In genomic region chr19:8655833-8656232, GRCm38 (mm10) we compare ENCODE assay signal across 26 mouse cellular contexts. TPM values are rescaled to one million over a fixed set of nuclear protein-coding genes. Genes with fewer than 3 reads are reported as not detected.
DNase-seq lines count a peak whose midpoint lies in the region; ATAC-seq and TF ChIP-seq lines count a peak whose summit lies in the region.
"Had no signal": no experiment of that assay in that cellular context is flagged by ENCODE, and none has a peak within 500 bp of the region (broad histone marks: within the 10 kb centered on the region; RNA-seq: fewer than 3 reads in every experiment).

No protein-coding gene starts in this region.

- no peak overlapping the region for H3K9ac ChIP-seq in forebrain, embryonic 14.5 days (ENCODE audit: low read length)
- no peak overlapping the region for H3K9ac ChIP-seq in forebrain, embryonic 16.5 days (replicated peaks; ENCODE audit: low read depth, low read length)
- no peak overlapping the region for H3K9ac ChIP-seq in intestine, embryonic 16.5 days (ENCODE audit: low read depth, low read length)
- no peak overlapping the region for H3K9ac ChIP-seq in intestine, embryonic 15.5 days
- H3K9ac ChIP-seq: forebrain, postnatal 0 days; heart, embryonic 12.5 days; hindbrain, embryonic 15.5 days; midbrain, embryonic 15.5 days had no signal

- no peak overlapping the region for H3K27ac ChIP-seq in forebrain, embryonic 14.5 days (ENCODE audit: low read depth, low read length)
- no peak overlapping the region for H3K27ac ChIP-seq in forebrain, embryonic 16.5 days (ENCODE audit: low read length)
- peak overlapping the region; percentile 51; the same call in 1 of the 2 replicates for H3K27ac ChIP-seq in intestine, embryonic 16.5 days (ENCODE audit: low read length)
- H3K27ac ChIP-seq in intestine, embryonic 15.5 days, result no peak overlapping the region
- H3K27ac ChIP-seq in layer of hippocampus, adult 2 months, result peak overlapping the region; percentile 57; the same call in 1 of the 2 replicates
- H3K27ac ChIP-seq: hindbrain, embryonic 15.5 days; midbrain, embryonic 15.5 days had no signal

- TF ChIP-seq CTCF in layer of hippocampus, adult 2 months (conservative IDR thresholded peaks at IDR 0.05), result no peak

- no peaks in the 10 kb centered on the region for H3K27me3 ChIP-seq in forebrain, embryonic 14.5 days (replicated peaks; ENCODE audit: control insufficient read depth, insufficient read depth, low read length)
- H3K27me3 ChIP-seq in forebrain, embryonic 16.5 days (replicated peaks; ENCODE audit: control insufficient read depth, insufficient read depth, low read length), result no peaks in the 10 kb centered on the region
- H3K27me3 ChIP-seq in intestine, embryonic 16.5 days (replicated peaks; ENCODE audit: control insufficient read depth, insufficient read depth, low read length), result no peaks in the 10 kb centered on the region
- H3K27me3 ChIP-seq in intestine, embryonic 15.5 days (replicated peaks), result no peaks in the 10 kb centered on the region
- H3K27me3 ChIP-seq: hindbrain, embryonic 15.5 days; midbrain, embryonic 15.5 days had no signal

- no peak overlapping the region for H3K4me2 ChIP-seq in forebrain, embryonic 14.5 days (ENCODE audit: low read length)
- no peak overlapping the region for H3K4me2 ChIP-seq in forebrain, embryonic 16.5 days (ENCODE audit: low read length)
- no peak overlapping the region for H3K4me2 ChIP-seq in intestine, embryonic 16.5 days (ENCODE audit: low read depth, low read length)
- no peak overlapping the region for H3K4me2 ChIP-seq in intestine, embryonic 15.5 days (replicated peaks)
- H3K4me2 ChIP-seq: heart, embryonic 12.5 days; hindbrain, embryonic 15.5 days; midbrain, embryonic 15.5 days had no signal

- no peaks in the 10 kb centered on the region for H3K4me1 ChIP-seq in forebrain, embryonic 14.5 days (ENCODE audit: control insufficient read depth, insufficient read depth, low read length)
- H3K4me1 ChIP-seq in forebrain, embryonic 16.5 days (replicated peaks; ENCODE audit: control insufficient read depth, insufficient read depth, low read length), result no peaks in the 10 kb centered on the region
- peaks cover 3% of the 10 kb centered on the region; the same call in 1 of the 2 replicates for H3K4me1 ChIP-seq in intestine, embryonic 16.5 days (ENCODE audit: control insufficient read depth, insufficient read depth, low read length)
- H3K4me1 ChIP-seq in intestine, embryonic 15.5 days (replicated peaks), result 0 out of 2 replicates have a peak, but pooled peaks cover 3% of the 10 kb centered on the region
- H3K4me1 ChIP-seq: heart, embryonic 12.5 days; hindbrain, embryonic 15.5 days; midbrain, embryonic 15.5 days had no signal

- no peaks in the 10 kb centered on the region for H3K36me3 ChIP-seq in forebrain, embryonic 14.5 days (ENCODE audit: control insufficient read depth, insufficient read depth, low read length)
- no peaks in the 10 kb centered on the region for H3K36me3 ChIP-seq in forebrain, embryonic 16.5 days (ENCODE audit: control insufficient read depth, insufficient read depth)
- H3K36me3 ChIP-seq in intestine, embryonic 16.5 days (ENCODE audit: control insufficient read depth, insufficient read depth, low read length), result no peaks in the 10 kb centered on the region
- H3K36me3 ChIP-seq in intestine, embryonic 15.5 days, result no peaks in the 10 kb centered on the region
- H3K36me3 ChIP-seq: heart, embryonic 12.5 days; hindbrain, embryonic 15.5 days; midbrain, embryonic 15.5 days had no signal

- ATAC-seq in forebrain, embryonic 14.5 days, result no peak
- ATAC-seq in forebrain, embryonic 16.5 days, result no peak
- ATAC-seq in intestine, embryonic 16.5 days, result no peak
- ATAC-seq in intestine, embryonic 15.5 days, result no peak
- ATAC-seq: forebrain, postnatal 0 days; midbrain, embryonic 15.5 days had no signal

- no peak overlapping the region for H3K4me3 ChIP-seq in forebrain, embryonic 14.5 days (ENCODE audit: low read depth, low read length)
- H3K4me3 ChIP-seq in forebrain, embryonic 16.5 days (replicated peaks; ENCODE audit: low read length), result no peak overlapping the region
- no peak overlapping the region for H3K4me3 ChIP-seq in intestine, embryonic 16.5 days (ENCODE audit: low read length)
- no peak overlapping the region for H3K4me3 ChIP-seq in intestine, embryonic 15.5 days (replicated peaks)
- no peak overlapping the region for H3K4me3 ChIP-seq in layer of hippocampus, adult 2 months
- H3K4me3 ChIP-seq: heart, embryonic 12.5 days; hindbrain, embryonic 15.5 days; midbrain, embryonic 15.5 days had no signal

- H3K9me3 ChIP-seq in forebrain, embryonic 14.5 days (replicated peaks; ENCODE audit: control insufficient read depth, low read length), result no peaks in the 10 kb centered on the region
- no peaks in the 10 kb centered on the region for H3K9me3 ChIP-seq in forebrain, embryonic 16.5 days (ENCODE audit: control insufficient read depth, low read length)
- no peaks in the 10 kb centered on the region for H3K9me3 ChIP-seq in intestine, embryonic 16.5 days (ENCODE audit: control insufficient read depth, low read length)
- no peaks in the 10 kb centered on the region for H3K9me3 ChIP-seq in intestine, embryonic 15.5 days
- H3K9me3 ChIP-seq: heart, embryonic 12.5 days; hindbrain, embryonic 15.5 days; midbrain, embryonic 15.5 days had no signal

- peak; percentile 22 for DNase-seq in forebrain, embryonic 14.5 days (ENCODE audit: low spot score)
- DNase-seq in layer of hippocampus, adult 2 months (ENCODE audit: low spot score in 2 of 2), result no peak
- DNase-seq in layer of hippocampus, adult 9-11 months, result no peak
- peak; percentile 48 for DNase-seq in retina, postnatal 1 day
- DNase-seq in retina, embryonic 14.5 days (ENCODE audit: low spot score), result no peak
- DNase-seq: adrenal gland, postnatal 10 days; cerebellum, adult 8-10 months; cerebellum, postnatal 36 days; forebrain, postnatal 0 days; gastrocnemius, postnatal 36 days; heart, postnatal 36 days; thymus, adult 18-20 months; thymus, postnatal 36 days had no signal

RNA-seq across cellular contexts. Expression of gene Chrm1, which starts 7.8 kb away (rescaled TPM):
- 1.7 and 3.1 TPM in 2 replicates for polyA plus RNA-seq in forebrain, embryonic 14.5 days (2014; fragmentation: Nextera tagmentation; extraction: Ambion mirVana)
- polyA plus RNA-seq in forebrain, embryonic 16.5 days (2015; fragmentation: Nextera tagmentation; extraction: Ambion mirVana), result 6.9 and 8.2 TPM in 2 replicates
- 1.2 TPM in 2 replicates for polyA plus RNA-seq in intestine, embryonic 16.5 days (2015; fragmentation: Nextera tagmentation; extraction: Ambion mirVana)
- polyA plus RNA-seq in intestine, embryonic 15.5 days (2015; fragmentation: Nextera tagmentation; extraction: Ambion mirVana), result 0.64 and 1.1 TPM in 2 replicates
- total RNA-seq in layer of hippocampus, adult 2 months (2021), result 100 to 1,000 TPM; 179 to 190 TPM
- total RNA-seq: gastrocnemius, postnatal 36 days; heart, postnatal 36 days had no signal
- polyA plus RNA-seq: heart, embryonic 12.5 days; liver, embryonic 16.5 days had no signal

RNA-seq across cellular contexts. Expression of gene Slc22a6, which starts 38.0 kb away (rescaled TPM):
- polyA plus RNA-seq in forebrain, embryonic 14.5 days (2014; fragmentation: Nextera tagmentation; extraction: Ambion mirVana), result 4.7 and 7.4 TPM in 2 replicates
- polyA plus RNA-seq in forebrain, embryonic 16.5 days (2015; fragmentation: Nextera tagmentation; extraction: Ambion mirVana), result 9.4 and 14.0 TPM in 2 replicates
- not detected in 2 replicates for polyA plus RNA-seq in intestine, embryonic 16.5 days (2015; fragmentation: Nextera tagmentation; extraction: Ambion mirVana)
- polyA plus RNA-seq in intestine, embryonic 15.5 days (2015; fragmentation: Nextera tagmentation; extraction: Ambion mirVana), result 0.05 TPM in 1 of 2 replicates, not detected in the other
- total RNA-seq in layer of hippocampus, adult 2 months (2021), result 1 to 10 TPM; 2.2 to 2.8 TPM
- total RNA-seq: adrenal gland, postnatal 10 days; gastrocnemius, postnatal 36 days; heart, postnatal 36 days; liver, adult 2 months had no signal
- polyA plus RNA-seq: heart, embryonic 12.5 days; intestine, embryonic 14.5 days; large intestine, adult 2 months; limb, embryonic 11.5 days; liver, adult 2 months; liver, embryonic 16.5 days; neural tube, embryonic 14.5 days; stomach, embryonic 16.5 days had no signal

Comparison
In these comparisons a context has a peak if more than half of its experiments do, and no peak if none do; other contexts are left out.
1. DNase-seq: peak in forebrain, embryonic 14.5 days (single experiment) and retina, postnatal 1 day (single experiment); none in layer of hippocampus, adult 2 months (0 of 2), layer of hippocampus, adult 9-11 months (single experiment) and retina, embryonic 14.5 days (single experiment).
2. H3K27ac ChIP-seq: peak in intestine, embryonic 16.5 days (single experiment) and layer of hippocampus, adult 2 months (single experiment); none in forebrain, embryonic 14.5 days (single experiment), forebrain, embryonic 16.5 days (single experiment) and intestine, embryonic 15.5 days (single experiment).